Mouse (Mus musculus) kidney, embryonic 16.5 days (tissue): ENCODE data around the gene Krtcap3. TPM values are rescaled to one million over a fixed set of nuclear protein-coding genes. Genes with fewer than 3 reads are reported as not detected.
A peak's percentile ranks its signal among the peaks of the same experiment; 100 is the strongest.

ENCODE experiments used
- ATAC-seq: fragments of 200-750 bp; cut with Nextera tagmentation; 2 replicates; pipeline ENCODE4 v1.8.0; 2017; ENCODE audit warnings: moderate TSS enrichment; ENCODE audit not compliant: low FRiP score, low TSS enrichment
- H3K27ac ChIP-seq: fragments of 300-500 bp; sonication (generic); 2 replicates; pipeline ENCODE4 v1.5.1; 2014; ENCODE audit warnings: low read length
- H3K27me3 ChIP-seq: fragments of 300-500 bp; sonication (generic); 2 replicates; pipeline ENCODE4 v1.6.1; 2014; ENCODE audit warnings: low read length, control low read depth, mixed read lengths; ENCODE audit not compliant: insufficient read depth
- H3K36me3 ChIP-seq: fragments of 300-500 bp; sonication (generic); 2 replicates; pipeline ENCODE4 v1.6.1; 2014; ENCODE audit warnings: low read length, control low read depth, mixed read lengths; ENCODE audit not compliant: insufficient read depth
- H3K4me1 ChIP-seq: fragments of 300-500 bp; sonication (generic); 2 replicates; pipeline ENCODE4 v1.6.1; 2014; ENCODE audit warnings: low read length, control low read depth, mixed read lengths; ENCODE audit not compliant: insufficient read depth
- H3K4me2 ChIP-seq: fragments of 300-500 bp; sonication (generic); replicated peaks from 2 replicates; pipeline ENCODE4 v1.6.1; 2014; ENCODE audit warnings: low read depth, low read length
- H3K4me3 ChIP-seq: fragments of 300-500 bp; sonication (generic); 2 replicates; pipeline ENCODE4 v1.5.1; 2014; ENCODE audit warnings: mild to moderate bottlenecking, low read length
- H3K9ac ChIP-seq: fragments of 300-500 bp; sonication (generic); replicated peaks from 2 replicates; pipeline ENCODE4 v1.6.1; 2014; ENCODE audit warnings: low read length
- H3K9me3 ChIP-seq: fragments of 300-500 bp; sonication (generic); 2 replicates; pipeline ENCODE4 v1.6.1; 2016; ENCODE audit warnings: low read length, control low read depth
- WGBS: fragments of 180-500 bp; shearing (Covaris S2); extraction: QIAGEN DNeasy Blood & Tissue Kit; methylation state at CpG from one replicate; pipeline ENCODE4 v1.1.7; 2014; 5-methylcytosine and 5-hydroxymethylcytosine counted together
- polyA plus RNA-seq: library from polyadenylated mRNA; unstranded; fragments of >200 nt; fragmentation: Nextera tagmentation; extraction: Ambion mirVana; gene quantifications from 2 replicates; pipeline ENCODE4 v1.2.1, GENCODE M21; 2015

Gene Krtcap3
- polyA plus RNA-seq, 1 experiment from 2014 or later = 22.9 TPM

DNA sequence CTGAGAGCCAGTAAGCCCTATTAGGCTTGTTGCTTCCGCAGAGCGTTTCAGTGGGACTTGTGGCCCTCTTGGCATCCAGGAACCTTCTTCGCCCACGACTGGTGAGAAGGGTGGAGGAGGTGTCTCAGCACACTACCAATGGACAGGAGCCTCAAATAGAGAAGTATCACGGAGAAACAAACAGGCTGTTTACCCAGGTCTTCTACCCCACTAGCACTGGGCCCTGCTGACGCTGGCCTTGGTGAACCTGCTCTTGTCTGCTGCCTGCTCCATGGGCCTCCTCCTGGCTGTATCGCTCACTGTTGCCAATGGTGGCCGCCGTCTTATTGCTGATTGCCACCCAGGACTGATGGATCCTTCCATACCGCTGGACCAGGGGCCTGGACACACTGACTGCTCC, 660 bp downstream of the Krtcap3 start:
- ATAC-seq = no peak; the same call in 1 of the 2 replicates
- Histone ChIP-seq H3K4me3 (peak overlapping the region; percentile 50), H3K4me2 (peak overlapping the region; percentile 64), H3K4me1 (0 out of 2 replicates have a peak, but pooled peaks cover 4% of the 10 kb centered on the region), H3K27me3 (no peaks in the 10 kb centered on the region), H3K27ac (0 out of 2 replicates have a peak overlapping the region, but pooled peaks have one; percentile 68), H3K9ac (peak overlapping the region; percentile 70), H3K9me3 (no peaks in the 10 kb centered on the region), H3K36me3 (peaks cover 52% of the 10 kb centered on the region)
- WGBS = 52% methylated on average over 10 of the region's 10 CpGs

GRCm38 (mm10) chr5:31252795-31253545, 1.5 kb downstream of the Krtcap3 start:
- no peak overlapping the region for H3K9ac ChIP-seq
- no peaks in the 10 kb centered on the region for H3K9me3 ChIP-seq
- H3K27ac ChIP-seq = no peak overlapping the region
- H3K4me3 ChIP-seq = no peak overlapping the region
- no peak overlapping the region for H3K4me2 ChIP-seq
- no peak for ATAC-seq
- H3K36me3 ChIP-seq = peaks cover 51% of the 10 kb centered on the region
- H3K27me3 ChIP-seq = no peaks in the 10 kb centered on the region
- 0 out of 2 replicates have a peak, but pooled peaks cover 4% of the 10 kb centered on the region for H3K4me1 ChIP-seq
- 81% methylated on average over 16 of the region's 16 CpGs for WGBS

DNA sequence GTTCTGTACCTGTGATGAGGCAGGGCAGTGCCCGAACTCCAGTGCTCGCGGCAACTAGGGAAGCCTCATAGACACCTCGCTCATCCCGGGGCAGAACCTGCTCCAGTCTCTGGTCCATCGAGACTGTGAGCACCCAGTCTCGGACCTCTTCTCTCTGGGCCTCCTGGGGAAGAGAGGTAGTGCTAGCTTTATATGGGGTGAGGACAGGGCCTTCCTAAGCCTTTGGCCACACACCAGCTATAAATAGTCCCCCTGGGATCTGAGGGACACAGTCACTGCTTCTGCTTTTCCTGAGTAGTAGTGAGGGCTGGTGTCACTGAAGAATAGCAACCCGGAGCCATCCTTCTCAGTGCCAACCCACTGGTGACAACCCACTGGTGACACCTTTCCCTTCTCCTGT, 2.3 kb downstream of the Krtcap3 start:
- H3K36me3 ChIP-seq = peaks cover 46% of the 10 kb centered on the region
- H3K4me1 ChIP-seq = 0 out of 2 replicates have a peak, but pooled peaks cover 4% of the 10 kb centered on the region
- H3K9me3 ChIP-seq = no peaks in the 10 kb centered on the region
- WGBS = 93% methylated on average over 8 of the region's 8 CpGs
- no peak overlapping the region for H3K27ac ChIP-seq
- no peak for ATAC-seq
- H3K27me3 ChIP-seq = no peaks in the 10 kb centered on the region
- H3K4me3 ChIP-seq = no peak overlapping the region
- H3K9ac ChIP-seq = no peak overlapping the region
- H3K4me2 ChIP-seq = no peak overlapping the region

- no peak for ATAC-seq
- WGBS = 70% methylated on average over 7 of the region's 7 CpGs
- Histone ChIP-seq H3K9ac (no peak overlapping the region), H3K27me3 (no peaks in the 10 kb centered on the region), H3K9me3 (no peaks in the 10 kb centered on the region), H3K36me3 (peaks cover 44% of the 10 kb centered on the region), H3K4me1 (0 out of 2 replicates have a peak, but pooled peaks cover 4% of the 10 kb centered on the region), H3K4me3 (no peak overlapping the region), H3K4me2 (no peak overlapping the region), H3K27ac (peak overlapping the region; percentile 34; the same call in 1 of the 2 replicates)
These were observed 3.0 kb downstream of the Krtcap3 start for GRCm38 (mm10) chr5:31254452-31254851.

- no peak for ATAC-seq
- no peak overlapping the region for H3K4me3 ChIP-seq
- H3K9ac ChIP-seq = no peak overlapping the region; the same call in 1 of the 2 replicates
- H3K36me3 ChIP-seq = peaks cover 40% of the 10 kb centered on the region
- peak overlapping the region; percentile 34; the same call in 1 of the 2 replicates for H3K27ac ChIP-seq
- no peaks in the 10 kb centered on the region for H3K9me3 ChIP-seq
- H3K27me3 ChIP-seq = no peaks in the 10 kb centered on the region
- 85% methylated on average over 8 of the region's 8 CpGs for WGBS
- H3K4me2 ChIP-seq = no peak overlapping the region
- H3K4me1 ChIP-seq = 0 out of 2 replicates have a peak, but pooled peaks cover 4% of the 10 kb centered on the region
These were observed 3.4 kb downstream of the Krtcap3 start for GRCm38 (mm10) chr5:31254901-31255300.

GRCm38 (mm10) chr5:31255381-31255780, 3.9 kb downstream of the Krtcap3 start:
- Histone ChIP-seq H3K4me3 (no peak overlapping the region), H3K9ac (no peak overlapping the region), H3K27ac (no peak overlapping the region), H3K4me2 (no peak overlapping the region), H3K27me3 (no peaks in the 10 kb centered on the region), H3K4me1 (0 out of 2 replicates have a peak, but pooled peaks cover 4% of the 10 kb centered on the region), H3K36me3 (peaks cover 35% of the 10 kb centered on the region), H3K9me3 (no peaks in the 10 kb centered on the region)
- WGBS = 85% methylated on average over 2 of the region's 2 CpGs
- no peak for ATAC-seq

- Histone ChIP-seq H3K4me3 (no peak overlapping the region), H3K9ac (no peak overlapping the region), H3K9me3 (no peaks in the 10 kb centered on the region), H3K27me3 (no peaks in the 10 kb centered on the region), H3K4me1 (0 out of 2 replicates have a peak, but pooled peaks cover 4% of the 10 kb centered on the region), H3K36me3 (peaks cover 29% of the 10 kb centered on the region), H3K4me2 (no peak overlapping the region), H3K27ac (no peak overlapping the region)
- no peak for ATAC-seq
- 81% methylated on average over 2 of the region's 2 CpGs for WGBS
These were observed 4.5 kb downstream of the Krtcap3 start for GRCm38 (mm10) chr5:31255971-31256370.

GRCm38 (mm10) chr5:31257616-31258015, 6.1 kb downstream of the Krtcap3 start:
- 83% methylated on average over 11 of the region's 11 CpGs for WGBS
- no peak for ATAC-seq
- Histone ChIP-seq H3K4me3 (no peak overlapping the region), H3K9ac (no peak overlapping the region), H3K27ac (no peak overlapping the region), H3K27me3 (no peaks in the 10 kb centered on the region), H3K4me2 (no peak overlapping the region), H3K36me3 (peaks cover 35% of the 10 kb centered on the region), H3K9me3 (no peaks in the 10 kb centered on the region), H3K4me1 (no peaks in the 10 kb centered on the region)

DNA sequence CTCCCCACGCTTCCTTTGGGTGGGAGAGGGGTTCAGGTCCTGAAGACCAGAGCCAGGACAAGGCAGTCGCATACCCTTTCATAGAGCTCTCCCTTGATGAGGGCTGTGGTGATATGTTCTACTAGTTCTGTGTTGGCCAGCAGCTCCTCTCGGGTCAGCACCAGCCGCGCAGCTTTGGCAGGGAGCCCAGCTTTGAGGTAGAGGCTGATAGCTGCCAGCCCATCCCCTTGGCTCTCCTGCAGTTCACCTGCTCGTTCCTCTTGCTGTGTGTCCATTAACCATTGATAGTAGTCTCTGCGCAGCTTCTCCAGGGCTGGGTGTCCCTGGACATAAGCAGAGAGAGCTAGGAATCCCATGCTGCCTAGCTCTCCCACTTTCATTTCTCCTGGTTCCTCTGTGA, 14.6 kb downstream of the Krtcap3 start:
- Histone ChIP-seq H3K36me3 (peaks cover 64% of the 10 kb centered on the region), H3K4me1 (no peaks in the 10 kb centered on the region), H3K9ac (no peak overlapping the region), H3K9me3 (no peaks in the 10 kb centered on the region), H3K27ac (no peak overlapping the region), H3K4me3 (no peak overlapping the region), H3K27me3 (no peaks in the 10 kb centered on the region), H3K4me2 (no peak overlapping the region)
- no peak for ATAC-seq
- 93% methylated on average over 7 of the region's 7 CpGs for WGBS

- H3K9me3 ChIP-seq = no peaks in the 10 kb centered on the region
- no peak overlapping the region for H3K4me2 ChIP-seq
- no peak overlapping the region for H3K4me3 ChIP-seq
- no peak overlapping the region for H3K27ac ChIP-seq
- peaks cover 64% of the 10 kb centered on the region for H3K36me3 ChIP-seq
- no peak for ATAC-seq
- H3K9ac ChIP-seq = no peak overlapping the region
- 86% methylated on average over 6 of the region's 6 CpGs for WGBS
- H3K4me1 ChIP-seq = no peaks in the 10 kb centered on the region
- no peaks in the 10 kb centered on the region for H3K27me3 ChIP-seq
These were observed 16.2 kb downstream of the Krtcap3 start for GRCm38 (mm10) chr5:31267686-31268085.
